Mouse (Mus musculus): ENCODE results near the gene Fgf3.

DNA sequence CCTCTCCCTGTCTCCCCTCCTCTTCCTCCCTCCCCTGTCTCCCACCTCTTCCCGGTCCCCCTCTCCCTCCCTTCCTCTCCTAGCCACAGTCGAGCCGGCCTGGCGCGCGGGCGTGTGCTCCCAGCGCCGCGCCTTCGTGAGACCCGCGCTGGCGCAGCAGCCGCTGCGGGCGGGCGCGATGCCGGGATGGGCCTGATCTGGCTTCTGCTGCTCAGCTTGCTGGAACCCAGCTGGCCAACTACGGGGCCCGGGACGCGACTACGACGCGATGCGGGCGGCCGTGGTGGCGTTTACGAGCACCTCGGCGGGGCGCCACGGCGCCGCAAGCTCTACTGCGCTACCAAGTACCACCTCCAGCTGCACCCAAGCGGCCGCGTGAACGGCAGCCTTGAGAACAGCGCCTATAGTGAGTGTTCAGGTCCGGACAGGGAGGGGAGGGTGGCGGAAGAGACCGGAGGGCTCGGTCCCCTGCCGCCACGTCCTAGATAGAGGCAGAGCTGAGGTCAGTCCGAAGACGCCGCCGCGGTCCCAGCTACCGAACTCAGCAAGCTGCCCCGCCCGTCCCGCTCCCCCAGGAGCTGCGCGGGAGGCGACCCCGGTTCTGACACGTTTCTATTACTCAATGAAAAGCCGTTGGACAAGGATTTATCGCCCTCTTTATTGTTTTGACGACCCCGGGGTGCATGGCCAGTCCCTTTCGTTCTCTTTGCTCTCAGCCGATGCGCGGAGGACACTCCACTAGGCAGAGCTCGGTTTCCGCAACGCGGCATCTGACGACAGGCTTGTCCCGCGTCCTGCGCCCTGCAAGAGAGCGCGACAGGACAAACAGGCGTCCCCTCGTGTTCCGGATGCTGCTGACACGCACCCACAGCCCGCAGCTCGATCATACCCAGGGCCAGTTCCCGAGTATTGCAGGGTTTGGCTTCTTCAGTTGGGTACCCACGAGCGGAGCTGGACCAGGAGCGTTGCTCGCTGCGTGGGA, 930 bp downstream of the Fgf3 start:
- no peak for TF ChIP-seq GATA1 (IDR thresholded peaks at IDR 0.05; ENCODE audit: borderline replicate concordance, low read length)
- TF ChIP-seq FLI1 (IDR thresholded peaks at IDR 0.05; ENCODE audit: low read length): no peak

All from megakaryocyte, embryonic 14.5 days (primary cell).